13 mouse cellular contexts compared by ENCODE assay signal in genomic region chr4:133156831-133157230, GRCm38 (mm10). TPM values are rescaled to one million over a fixed set of nuclear protein-coding genes. Genes with fewer than 3 reads are reported as not detected.
DNase-seq lines count a peak whose midpoint lies in the region; ATAC-seq and TF ChIP-seq lines count a peak whose summit lies in the region.
"Had no signal": no experiment of that assay in that cellular context is flagged by ENCODE, and none has a peak within 500 bp of the region (broad histone marks: within the 10 kb centered on the region; RNA-seq: fewer than 3 reads in every experiment).

No protein-coding gene starts in this region.

- H3K9me3 ChIP-seq in heart, embryonic 13.5 days: no peaks in the 10 kb centered on the region
- H3K9me3 ChIP-seq: limb, embryonic 12.5 days had no signal

- DNase-seq in cerebellum, adult 2 months: peak; percentile 33 to 38
- no peak for DNase-seq in cerebellum, postnatal 4 days (ENCODE audit: low spot score in 2 of 2)
- DNase-seq in heart, postnatal 25 days (ENCODE audit: low spot score): no peak
- no peak for DNase-seq in liver, adult 2 months (ENCODE audit: extremely low read depth, low read depth, low spot score)
- no peak for DNase-seq in liver
- peak; percentile 33 to 39 for DNase-seq in cerebellum, postnatal 36 days
- no peak for DNase-seq in adrenal gland, postnatal 36 days
- DNase-seq: lung, postnatal 10 days; right cerebral cortex, postnatal 25 days had no signal

- peaks cover 21% of the 10 kb centered on the region for H3K36me3 ChIP-seq in heart, embryonic 13.5 days
- peaks cover 2% of the 10 kb centered on the region; the same call in 1 of the 2 replicates for H3K36me3 ChIP-seq in liver, adult 2 months (ENCODE audit: control insufficient read depth, insufficient read depth, low read length)

- TF ChIP-seq POLR2A in cerebellum, adult 2 months (IDR thresholded peaks at IDR 0.05; ENCODE audit: borderline replicate concordance, insufficient read depth, low read length): no peak
- no peak for TF ChIP-seq POLR2A in liver, adult 2 months (IDR thresholded peaks at IDR 0.05; ENCODE audit: extremely low read depth, insufficient read depth, low read length)

- no peak for ATAC-seq in heart, embryonic 13.5 days (ENCODE audit: extremely low read depth, insufficient number of reproducible peaks, low FRiP score, low TSS enrichment)
- ATAC-seq: hindbrain, postnatal 0 days had no signal

- H3K4me3 ChIP-seq in cerebellum, adult 2 months (replicated peaks; ENCODE audit: insufficient read depth, low read depth, low read length): no peak overlapping the region
- H3K4me3 ChIP-seq in heart, embryonic 13.5 days: no peak overlapping the region
- H3K4me3 ChIP-seq in liver, adult 2 months (ENCODE audit: insufficient read depth, low read depth, low read length): no peak overlapping the region
- H3K4me3 ChIP-seq: limb, embryonic 12.5 days had no signal

- peaks cover 33% of the 10 kb centered on the region for H3K79me2 ChIP-seq in liver, adult 2 months (ENCODE audit: control insufficient read depth, insufficient read depth, low read length)

- TF ChIP-seq CTCF in cerebellum, adult 2 months (IDR thresholded peaks at IDR 0.05; ENCODE audit: borderline replicate concordance, insufficient read depth, low read depth, low read length): no peak
- no peak for TF ChIP-seq CTCF in liver, adult 2 months (IDR thresholded peaks at IDR 0.05; ENCODE audit: low read depth, low read length)

- H3K4me2 ChIP-seq in heart, embryonic 13.5 days: no peak overlapping the region
- H3K4me2 ChIP-seq: limb, embryonic 12.5 days had no signal

- H3K4me1 ChIP-seq in cerebellum, adult 2 months (ENCODE audit: control insufficient read depth, insufficient read depth, low read length): peaks cover 11% of the 10 kb centered on the region
- H3K4me1 ChIP-seq in heart, embryonic 13.5 days: peaks cover 66% of the 10 kb centered on the region
- H3K4me1 ChIP-seq in liver, adult 2 months (ENCODE audit: control insufficient read depth, insufficient read depth, low read length): peaks cover 7% of the 10 kb centered on the region
- H3K4me1 ChIP-seq: limb, embryonic 12.5 days had no signal

- H3K27me3 ChIP-seq in cerebellum, adult 2 months (ENCODE audit: control insufficient read depth, insufficient read depth, low read length): no peaks in the 10 kb centered on the region
- no peaks in the 10 kb centered on the region for H3K27me3 ChIP-seq in heart, embryonic 13.5 days (replicated peaks)
- H3K27me3 ChIP-seq in liver, adult 2 months (ENCODE audit: control insufficient read depth, insufficient read depth, low read length): no peaks in the 10 kb centered on the region
- H3K27me3 ChIP-seq: limb, embryonic 12.5 days had no signal

- 22% methylated on average over 10 of the region's 10 CpGs for WGBS in cerebellum, adult 2 months
- 71% methylated on average over 10 of the region's 10 CpGs for WGBS in heart, embryonic 13.5 days
- WGBS in liver, adult 2 months: 77% methylated on average over 10 of the region's 10 CpGs

- H3K27ac ChIP-seq in cerebellum, adult 2 months (ENCODE audit: insufficient read depth, low read length): peak overlapping the region; percentile 55; the same call in 1 of the 2 replicates
- H3K27ac ChIP-seq in heart, embryonic 13.5 days (replicated peaks): 0 out of 2 replicates have a peak overlapping the region, but pooled peaks have one; percentile 32
- H3K27ac ChIP-seq in liver, adult 2 months (replicated peaks; ENCODE audit: insufficient read depth, low read depth, low read length): 0 out of 2 replicates have a peak overlapping the region, but pooled peaks have one; percentile 1
- H3K27ac ChIP-seq: hindbrain, postnatal 0 days; limb, embryonic 12.5 days had no signal

- H3K9ac ChIP-seq in heart, embryonic 13.5 days: peak overlapping the region; percentile 57; the same call in 1 of the 2 replicates
- H3K9ac ChIP-seq in liver, adult 2 months (ENCODE audit: low read depth, low read length): no peak overlapping the region
- H3K9ac ChIP-seq: limb, embryonic 12.5 days had no signal

- intact Hi-C loops in heart, postnatal 25 days (cut with DNase I): no loop called here

RNA-seq across cellular contexts. Expression of gene Wasf2, which starts 26.5 kb away (rescaled TPM):
- 15.0 and 16.3 TPM in 2 replicates for polyA plus RNA-seq in cerebellum, adult 2 months (2012; rRNA removed)
- polyA plus RNA-seq in heart, embryonic 13.5 days (2015; fragmentation: Nextera tagmentation; extraction: Ambion mirVana): 64.6 and 72.7 TPM in 2 replicates
- 100 to 1,000 TPM in 1 of 2 experiments, 10 to 100 TPM in 1; 77.7 to 110 TPM for total RNA-seq in heart, postnatal 25 days (2021)
- 6.0 and 10.7 TPM in 2 replicates for total RNA-seq in liver, adult 2 months (2014; rRNA removed)
- polyA plus RNA-seq in liver, adult 2 months (2012; rRNA removed): 12.3 and 17.0 TPM in 2 replicates
- total RNA-seq in adrenal gland, postnatal 36 days (2021): 100 to 1,000 TPM; 122 to 132 TPM

RNA-seq across cellular contexts. Expression of gene Cd164l2, which starts 55.1 kb away (rescaled TPM):
- polyA plus RNA-seq in cerebellum, adult 2 months (2012; rRNA removed): 7.4 and 10.9 TPM in 2 replicates
- polyA plus RNA-seq in heart, embryonic 13.5 days (2015; fragmentation: Nextera tagmentation; extraction: Ambion mirVana): 0.56 and 0.57 TPM in 2 replicates
- under 1 TPM in 1 of 2 experiments, not detected in 1; 0.53 TPM for total RNA-seq in heart, postnatal 25 days (2021)
- not detected in 2 replicates for total RNA-seq in liver, adult 2 months (2014; rRNA removed)
- not detected in 2 replicates for polyA plus RNA-seq in liver, adult 2 months (2012; rRNA removed)
- total RNA-seq in adrenal gland, postnatal 36 days (2021): 1 to 10 TPM in 1 of 2 experiments, under 1 TPM in 1; 0.79 to 1.1 TPM

RNA-seq across cellular contexts. Expression of gene Gpr3, which starts 55.5 kb away (rescaled TPM):
- polyA plus RNA-seq in cerebellum, adult 2 months (2012; rRNA removed): 10.1 and 10.9 TPM in 2 replicates
- 0.14 and 0.28 TPM in 2 replicates for polyA plus RNA-seq in heart, embryonic 13.5 days (2015; fragmentation: Nextera tagmentation; extraction: Ambion mirVana)
- total RNA-seq in heart, postnatal 25 days (2021): under 1 TPM in 1 of 2 experiments, not detected in 1; 0.22 TPM
- not detected in 2 replicates for total RNA-seq in liver, adult 2 months (2014; rRNA removed)
- 0.07 TPM in 1 of 2 replicates, not detected in the other for polyA plus RNA-seq in liver, adult 2 months (2012; rRNA removed)
- under 1 TPM; 0.63 to 0.89 TPM for total RNA-seq in adrenal gland, postnatal 36 days (2021)
- total RNA-seq: gastrocnemius, postnatal 4 days had no signal

Comparison
In these comparisons a context has a peak if more than half of its experiments do, and no peak if none do; other contexts are left out.
1. DNase-seq: peak in cerebellum, adult 2 months (2 of 2) and cerebellum, postnatal 36 days (2 of 2); none in cerebellum, postnatal 4 days (0 of 2), heart, postnatal 25 days (single experiment), liver, adult 2 months (single experiment), liver (single experiment) and adrenal gland, postnatal 36 days (0 of 2).
2. H3K27ac ChIP-seq: peak in every context shown above with its lines; median percentile 55 in cerebellum, adult 2 months; 32 in heart, embryonic 13.5 days; 1 in liver, adult 2 months.